Mouse (Mus musculus) megakaryocyte-erythroid progenitor cell, adult 5 weeks (primary cell): Measurements from ENCODE around the gene 2310034G01Rik. TPM values are rescaled to one million over a fixed set of nuclear protein-coding genes. Genes with fewer than 3 reads are reported as not detected.

Source experiments
- polyA plus RNA-seq: library from polyadenylated mRNA; stranded (reverse); fragments of >175 nt; gene quantifications from 2 replicates; pipeline ENCODE4 v1.2.3, GENCODE M21; 2012

Gene 2310034G01Rik
- 4.7 and 4.8 TPM in 2 replicates for polyA plus RNA-seq

GRCm38 (mm10) chr19:46350168-46350932 lies at the start of gene 2310034G01Rik:
Gene 2310034G01Rik (minus strand): TSS chr19:46350302.

GRCm38 (mm10) chr19:46396686-46397435 lies 46.8 kb upstream of the 2310034G01Rik start, which contains the start of gene Sufu:
Gene Sufu (plus strand): TSS chr19:46396896.

GRCm38 (mm10) chr19:46395109-46396009 lies 45.3 kb upstream of the 2310034G01Rik start, which contains the start of gene Actr1a:
Gene Actr1a (minus strand): TSS chr19:46395748.

GRCm38 (mm10) chr19:46338331-46338936 lies 11.7 kb downstream of the 2310034G01Rik start, which contains the start of gene Cuedc2:
Gene Cuedc2 (minus strand): TSS chr19:46338702.

GRCm38 (mm10) chr19:46328081-46329030 lies 21.7 kb downstream of the 2310034G01Rik start, which contains the start of gene Fbxl15:
Gene Fbxl15 (plus strand): TSS chr19:46328184.

GRCm38 (mm10) chr19:46326756-46327305 lies 23.3 kb downstream of the 2310034G01Rik start, which contains the start of gene Psd:
Gene Psd (minus strand): TSS chr19:46327156.

GRCm38 (mm10) chr19:46304216-46304841 lies 45.8 kb downstream of the 2310034G01Rik start, which contains the start of gene Nfkb2:
Gene Nfkb2 (plus strand): TSS chr19:46304320.

Other genes starting within 250 kb of the 2310034G01Rik start
- 0.06 TPM in 1 of 2 replicates, not detected in the other for gene Elovl3, start 218.4 kb downstream of the 2310034G01Rik start, polyA plus RNA-seq
- gene Pitx3, start 202.0 kb downstream of the 2310034G01Rik start, polyA plus RNA-seq, result 0.13 and 0.25 TPM in 2 replicates
- gene Gbf1, start 197.8 kb downstream of the 2310034G01Rik start, polyA plus RNA-seq, result 341 and 366 TPM in 2 replicates
- gene Nfkb2, start 46.0 kb downstream of the 2310034G01Rik start, polyA plus RNA-seq, result 103 and 147 TPM in 2 replicates
- 1.6 and 1.9 TPM in 2 replicates for gene Psd, start 23.1 kb downstream of the 2310034G01Rik start, polyA plus RNA-seq
- 20.1 and 22.0 TPM in 2 replicates for gene Fbxl15, start 22.1 kb downstream of the 2310034G01Rik start, polyA plus RNA-seq
- 206 and 216 TPM in 2 replicates for gene Cuedc2, start 11.6 kb downstream of the 2310034G01Rik start, polyA plus RNA-seq
- 121 and 150 TPM in 2 replicates for gene Mfsd13a, start 9.2 kb downstream of the 2310034G01Rik start, polyA plus RNA-seq
- 27.0 and 27.1 TPM in 2 replicates for gene Actr1a, start 45.4 kb upstream of the 2310034G01Rik start, polyA plus RNA-seq
- 24.3 and 26.8 TPM in 2 replicates for gene Sufu, start 46.6 kb upstream of the 2310034G01Rik start, polyA plus RNA-seq
- gene Trim8, start 151.4 kb upstream of the 2310034G01Rik start, polyA plus RNA-seq, result 114 and 123 TPM in 2 replicates
- gene Arl3, start 222.9 kb upstream of the 2310034G01Rik start, polyA plus RNA-seq, result 14.5 and 19.0 TPM in 2 replicates
- 3.4 and 4.8 TPM in 2 replicates for gene Sfxn2, start 223.1 kb upstream of the 2310034G01Rik start, polyA plus RNA-seq
- 49.4 and 51.1 TPM in 2 replicates for gene Wbp1l, start 248.8 kb upstream of the 2310034G01Rik start, polyA plus RNA-seq